Mouse (Mus musculus) kidney, adult 2 months (tissue): ENCODE measurements around the gene Ropn1l.

ENCODE experiments used
- CTCF ChIP-seq: fragments of 200-500 bp; conservative IDR thresholded peaks from 2 replicates; pipeline ENCODE4 v1.5.1; 2011; ENCODE audit warnings: low read depth, mild to moderate bottlenecking, control low read depth, low read length, moderate library complexity, mixed read lengths; ENCODE audit not compliant: insufficient read depth, insufficient read length
- POLR2A ChIP-seq: fragments of 200-500 bp; IDR thresholded peaks from one replicate; pipeline ENCODE4 v1.6.1; 2011; ENCODE audit warnings: low read depth, low read length, control low read depth

GRCm38 (mm10) chr15:31502313-31502712, 48.8 kb upstream of the Ropn1l start:
- TF ChIP-seq CTCF (no peak), POLR2A (no peak)
